Mouse (Mus musculus) kidney, embryonic 14.5 days (tissue): ENCODE data around the gene Speer4a. TPM values are rescaled to one million over a fixed set of nuclear protein-coding genes. Genes with fewer than 3 reads are reported as not detected.

Source experiments
- polyA plus RNA-seq: library from polyadenylated mRNA; unstranded; fragments of >200 nt; fragmentation: Nextera tagmentation; extraction: Ambion mirVana; gene quantifications from 2 replicates; pipeline ENCODE4 v1.2.1, GENCODE M21; 2014

The Speer4a gene
- polyA plus RNA-seq, 1 experiment from 2014 or later: not detected

Other genes with a start within 250 kb of the Speer4a start
- gene Gm21663, start 97.2 kb downstream of the Speer4a start, polyA plus RNA-seq: not detected in 2 replicates
- gene Gm21671, start 85.1 kb downstream of the Speer4a start, polyA plus RNA-seq: 0.11 and 0.21 TPM in 2 replicates
- 0.09 TPM in 1 of 2 replicates, not detected in the other for gene Gm21680, start 66.9 kb downstream of the Speer4a start, polyA plus RNA-seq
- gene Gm21698, start 50.9 kb downstream of the Speer4a start, polyA plus RNA-seq: 0.07 and 0.23 TPM in 2 replicates
- 0.20 TPM in 1 of 2 replicates, not detected in the other for gene Gm1979, start 34.8 kb downstream of the Speer4a start, polyA plus RNA-seq
- gene Gm5862, start 16.6 kb downstream of the Speer4a start, polyA plus RNA-seq: not detected in 2 replicates
- gene Gm7347, start 19.0 kb upstream of the Speer4a start, polyA plus RNA-seq: 0.11 TPM in 1 of 2 replicates, not detected in the other
- gene Gm10471, start 49.7 kb upstream of the Speer4a start, polyA plus RNA-seq: not detected in 2 replicates
- gene 5031410I06Rik, start 65.8 kb upstream of the Speer4a start, polyA plus RNA-seq: 0.10 TPM in 1 of 2 replicates, not detected in the other
- 0.09 TPM in 2 replicates for gene Gm10220, start 81.9 kb upstream of the Speer4a start, polyA plus RNA-seq
- not detected in 2 replicates for gene Gm7361, start 218.1 kb upstream of the Speer4a start, polyA plus RNA-seq